Mouse (Mus musculus) MEL (cell line): ENCODE results near the gene Col9a1. TPM values are rescaled to one million over a fixed set of nuclear protein-coding genes. Genes with fewer than 3 reads are reported as not detected.

Experiments used
- DNase-seq: peaks from one replicate; pipeline ENCODE4 v3.0.0; 2011; ENCODE audit warnings: low read depth, low spot score
- H3K27ac ChIP-seq: 2 replicates; pipeline ENCODE4 v1.5.1; 2012; ENCODE audit warnings: low read depth, mild to moderate bottlenecking, control low read depth, low read length, moderate library complexity; ENCODE audit not compliant: control insufficient read depth
- H3K27me3 ChIP-seq, 2 experiments: fragments of 150-350 bp in 1 of 2; sonication (generic) in 1 of 2; 2 replicates each; pipeline ENCODE4 v1.6.1; 2012; ENCODE audit warnings: low read length in 2 of 2, mild to moderate bottlenecking in 2 of 2, improper control_type of control experiment in 1 of 2, moderate library complexity in 1 of 2; ENCODE audit not compliant: insufficient read depth in 2 of 2, control insufficient read depth in 1 of 2
- H3K36me3 ChIP-seq, 2 experiments: 2 replicates each; pipeline ENCODE4 v1.6.1; 2012 to 2014; ENCODE audit warnings: low read length in 2 of 2, improper control_type of control experiment in 1 of 2, inconsistent platforms in 1 of 2, mild to moderate bottlenecking in 1 of 2; ENCODE audit not compliant: insufficient read depth in 2 of 2, control insufficient read depth in 1 of 2
- H3K4me1 ChIP-seq, 2 experiments: fragments of 150-350 bp in 1 of 2; sonication (generic) in 1 of 2; 2 replicates each; pipeline ENCODE4 v1.6.1; 2012; ENCODE audit warnings: low read length in 2 of 2, improper control_type of control experiment in 1 of 2, mild to moderate bottlenecking in 1 of 2; ENCODE audit not compliant: insufficient read depth in 2 of 2, control insufficient read depth in 1 of 2
- H3K4me3 ChIP-seq, 2 experiments: fragments of 150-350 bp in 1 of 2; sonication (generic) in 1 of 2; 2 replicates each; pipeline ENCODE4 v1.5.1; 2012; ENCODE audit warnings: low read depth in 2 of 2, low read length in 2 of 2, mild to moderate bottlenecking in 2 of 2, moderate library complexity in 2 of 2, control low read depth in 1 of 2, improper control_type of control experiment in 1 of 2; ENCODE audit not compliant: control insufficient read depth in 1 of 2, insufficient read depth in 1 of 2
- H3K79me2 ChIP-seq: 2 replicates; pipeline ENCODE4 v1.6.1; 2012; ENCODE audit warnings: mild to moderate bottlenecking, low read length, moderate library complexity; ENCODE audit not compliant: control insufficient read depth, poor library complexity, insufficient read depth
- H3K9ac ChIP-seq: 2 replicates; pipeline ENCODE4 v1.6.1; 2012; ENCODE audit warnings: low read depth, mild to moderate bottlenecking, control low read depth, low read length, moderate library complexity; ENCODE audit not compliant: control insufficient read depth, poor library complexity, severe bottlenecking
- H3K9me3 ChIP-seq: fragments of 150-350 bp; sonication (generic); replicated peaks from 2 replicates; pipeline ENCODE4 v1.6.1; 2012; ENCODE audit warnings: mild to moderate bottlenecking, low read length, improper control_type of control experiment, moderate library complexity; ENCODE audit not compliant: insufficient read depth
- BHLHE40 ChIP-seq: IDR thresholded peaks from 2 replicates; pipeline ENCODE4 v1.6.1; 2012; ENCODE audit warnings: low read depth, mild to moderate bottlenecking, inconsistent platforms, low read length, improper control_type of control experiment, borderline replicate concordance
- CTCF ChIP-seq, 3 experiments: IDR thresholded peaks in 2 of 3; conservative IDR thresholded peaks in 1 of 3; 2 replicates each; pipeline ENCODE4 v1.5.1; 2011 to 2012; ENCODE audit warnings: low read length in 3 of 3, low read depth in 2 of 3, mild to moderate bottlenecking in 2 of 3, improper control_type of control experiment in 1 of 3, inconsistent platforms in 1 of 3, mixed read lengths in 1 of 3, moderate library complexity in 1 of 3; ENCODE audit not compliant: control insufficient read depth in 1 of 3, insufficient read depth in 1 of 3, poor library complexity in 1 of 3, severe bottlenecking in 1 of 3
- GABPA ChIP-seq: IDR thresholded peaks from 2 replicates; pipeline ENCODE4 v1.6.1; 2012; ENCODE audit warnings: low read depth, mild to moderate bottlenecking, inconsistent platforms, low read length, improper control_type of control experiment, moderate library complexity
- MAX ChIP-seq: IDR thresholded peaks from 2 replicates; pipeline ENCODE4 v1.6.1; 2011; ENCODE audit warnings: low read length, improper control_type of control experiment
- MAZ ChIP-seq: IDR thresholded peaks from 2 replicates; pipeline ENCODE4 v1.6.1; 2012; ENCODE audit warnings: low read depth, mild to moderate bottlenecking, inconsistent platforms, low read length, improper control_type of control experiment
- MEF2A ChIP-seq: IDR thresholded peaks from 2 replicates; pipeline ENCODE4 v1.6.1; 2014; ENCODE audit warnings: low read depth, mild to moderate bottlenecking, inconsistent platforms, low read length, improper control_type of control experiment; ENCODE audit not compliant: poor library complexity, insufficient replicate concordance, severe bottlenecking; ENCODE audit errors: extremely low read depth
- MXI1 ChIP-seq: IDR thresholded peaks from 2 replicates; pipeline ENCODE4 v1.6.1; 2011; ENCODE audit warnings: mild to moderate bottlenecking, low read depth, low read length, improper control_type of control experiment
- NRF1 ChIP-seq: IDR thresholded peaks from 2 replicates; pipeline ENCODE4 v1.6.1; 2014; ENCODE audit warnings: low read depth, mild to moderate bottlenecking, inconsistent platforms, low read length, improper control_type of control experiment, moderate library complexity; ENCODE audit not compliant: poor library complexity, insufficient read depth, severe bottlenecking
- POLR2AphosphoS5 ChIP-seq: IDR thresholded peaks from 2 replicates; pipeline ENCODE4 v1.6.1; 2012; ENCODE audit warnings: low read depth, borderline replicate concordance, mild to moderate bottlenecking, inconsistent platforms, low read length, moderate library complexity, mixed read lengths
- UBTF ChIP-seq: IDR thresholded peaks from 2 replicates; pipeline ENCODE4 v1.6.1; 2012; ENCODE audit warnings: low read depth, mild to moderate bottlenecking, inconsistent platforms, low read length, improper control_type of control experiment, moderate library complexity, borderline replicate concordance; ENCODE audit not compliant: insufficient read depth
- USF1 ChIP-seq: IDR thresholded peaks from 2 replicates; pipeline ENCODE4 v1.6.1; 2014; ENCODE audit warnings: low read depth, mild to moderate bottlenecking, inconsistent platforms, low read length, improper control_type of control experiment, moderate library complexity
- USF2 ChIP-seq, 2 experiments: IDR thresholded peaks; 2 replicates each; pipeline ENCODE4 v1.6.1; 2011 to 2012; ENCODE audit warnings: improper control_type of control experiment in 2 of 2, low read length in 2 of 2, borderline replicate concordance in 1 of 2, inconsistent platforms in 1 of 2, low read depth in 1 of 2, mild to moderate bottlenecking in 1 of 2; ENCODE audit not compliant: insufficient read depth in 1 of 2
- ZC3H11A ChIP-seq: IDR thresholded peaks from 2 replicates; pipeline ENCODE4 v1.6.1; 2012; ENCODE audit warnings: low read depth, mild to moderate bottlenecking, inconsistent platforms, low read length, improper control_type of control experiment
- ZKSCAN1 ChIP-seq: IDR thresholded peaks from 2 replicates; pipeline ENCODE4 v1.6.1; 2012; ENCODE audit warnings: low read depth, mild to moderate bottlenecking, inconsistent platforms, low read length, improper control_type of control experiment, moderate library complexity
- ZMIZ1 ChIP-seq: IDR thresholded peaks from 2 replicates; pipeline ENCODE4 v1.6.1; 2012; ENCODE audit warnings: low read depth, mild to moderate bottlenecking, inconsistent platforms, low read length, improper control_type of control experiment, moderate library complexity
- ZNF384 ChIP-seq: IDR thresholded peaks from 2 replicates; pipeline ENCODE4 v1.6.1; 2012; ENCODE audit warnings: low read depth, mild to moderate bottlenecking, inconsistent platforms, low read length, improper control_type of control experiment
- polyA plus RNA-seq, 2 experiments: library from polyadenylated mRNA; stranded (reverse) in 1 of 2; unstranded in 1 of 2; fragments of >175 nt in 1 of 2; fragments of >200 nt in 1 of 2; gene quantifications; 2 replicates each; pipeline versions ENCODE4 v1.2.1 to v1.2.4; 2012; ENCODE audit warnings: low replicate concordance in 2 of 2, low read depth in 1 of 2; ENCODE audit not compliant: insufficient read length in 2 of 2, insufficient read depth in 1 of 2, missing spikeins in 1 of 2
- total RNA-seq: library from RNA; depleted of rRNA; stranded (reverse); fragments of 300-350 nt; gene quantifications from 2 replicates; pipeline ENCODE4 v1.2.3, GENCODE M21; 2012

Gene Col9a1
- total and polyA plus RNA-seq, 3 experiments: not detected

- Histone ChIP-seq H3K27ac (no peak overlapping the region), H3K79me2 (no peaks in the 10 kb centered on the region), H3K9ac (no peak overlapping the region), H3K9me3 (no peaks in the 10 kb centered on the region), H3K4me1 (no peaks in the 10 kb centered on the region), H3K4me3 (no peak overlapping the region), H3K27me3 (no peaks in the 10 kb centered on the region), H3K36me3 (no peaks in the 10 kb centered on the region)
- no peak for DNase-seq
- TF ChIP-seq CTCF (IDR thresholded peaks at IDR 0.05 in 2 of 3, conservative IDR thresholded peaks at IDR 0.05 in 1 of 3; ENCODE audit: control insufficient read depth in 1 of 3, insufficient read depth in 1 of 3, low read depth in 2 of 3, low read length in 3 of 3, poor library complexity in 1 of 3, severe bottlenecking in 1 of 3): no peak
- no peak for TF ChIP-seq NRF1
- no peak for TF ChIP-seq MAZ
- no peak for TF ChIP-seq USF1
- no peak for TF ChIP-seq MEF2A
- TF ChIP-seq USF2 (IDR thresholded peaks at IDR 0.05; ENCODE audit: borderline replicate concordance in 1 of 2, insufficient read depth in 1 of 2, low read depth in 1 of 2, low read length in 2 of 2): no peak
- TF ChIP-seq UBTF: no peak
Measured at GRCm38 (mm10) chr1:24261181-24261580, 83.8 kb downstream of the Col9a1 start.

- DNase-seq: no peak
- Histone ChIP-seq H3K4me3 (no peak overlapping the region), H3K79me2 (no peaks in the 10 kb centered on the region), H3K36me3 (no peaks in the 10 kb centered on the region), H3K27ac (no peak overlapping the region), H3K9me3 (no peaks in the 10 kb centered on the region), H3K27me3 (no peaks in the 10 kb centered on the region), H3K9ac (no peak overlapping the region), H3K4me1 (no peaks in the 10 kb centered on the region)
- no peak for TF ChIP-seq POLR2AphosphoS5
- TF ChIP-seq MXI1: no peak
- no peak for TF ChIP-seq MAX
- TF ChIP-seq ZNF384: no peak
- TF ChIP-seq GABPA: no peak
- no peak for TF ChIP-seq ZC3H11A
- no peak for TF ChIP-seq ZMIZ1
- TF ChIP-seq ZKSCAN1: no peak
- no peak for TF ChIP-seq BHLHE40
Measured at GRCm38 (mm10) chr1:24267022-24267421, 89.6 kb downstream of the Col9a1 start.
